ENCODE assay signal across 30 mouse cellular contexts in genomic region chr4:99133326-99133725, GRCm38 (mm10).
"Had no signal": no experiment of that assay in that cellular context is flagged by ENCODE, and none has a peak within 500 bp of the region (broad histone marks: within the 10 kb centered on the region; RNA-seq: fewer than 3 reads in every experiment).

No protein-coding gene starts in this region.

- ATAC-seq: hindbrain, embryonic 16.5 days; inflammation-experienced regulatory T-cells, adult 6 months; intestine, embryonic 15.5 days; intestine, postnatal 0 days had no signal

- H3K27ac ChIP-seq: gastrocnemius, adult 2 months; heart, adult 2 months; heart, embryonic 10.5 days; hindbrain, embryonic 10.5 days; hindbrain, embryonic 12.5 days; hindbrain, embryonic 14.5 days; intestine, embryonic 15.5 days; kidney, embryonic 15.5 days; layer of hippocampus, adult 2 months; left cerebral cortex, adult 2 months; limb, embryonic 10.5 days; limb, embryonic 12.5 days; liver, embryonic 13.5 days; liver, embryonic 15.5 days had no signal

- H3K36me3 ChIP-seq: heart, embryonic 10.5 days; heart, embryonic 12.5 days; hindbrain, embryonic 10.5 days; hindbrain, embryonic 12.5 days; intestine, embryonic 15.5 days; kidney, embryonic 15.5 days; limb, embryonic 10.5 days; limb, embryonic 12.5 days; liver, embryonic 13.5 days; liver, embryonic 15.5 days had no signal

- H3K4me1 ChIP-seq: heart, embryonic 10.5 days; hindbrain, embryonic 12.5 days; intestine, embryonic 15.5 days; limb, embryonic 10.5 days had no signal

- DNase-seq: gastrocnemius, adult 2 months; gastrocnemius, postnatal 10 days; gastrocnemius, postnatal 25 days; heart, adult 2 months; heart, postnatal 10 days; heart, postnatal 4 days; kidney, adult 18-20 months; kidney, adult 8-10 months; kidney, postnatal 10 days; kidney, postnatal 25 days; kidney, postnatal 4 days; layer of hippocampus, adult 9-11 months; liver; liver, embryonic 13.5 days had no signal

- H3K4me2 ChIP-seq: heart, embryonic 12.5 days; hindbrain, embryonic 12.5 days; hindbrain, embryonic 14.5 days; intestine, embryonic 15.5 days; kidney, embryonic 15.5 days; limb, embryonic 12.5 days; liver, embryonic 11.5 days; liver, embryonic 13.5 days; liver, embryonic 15.5 days had no signal

- H3K9me3 ChIP-seq: heart, embryonic 10.5 days; heart, embryonic 12.5 days; hindbrain, embryonic 10.5 days; hindbrain, embryonic 12.5 days; intestine, embryonic 15.5 days; kidney, embryonic 15.5 days; limb, embryonic 10.5 days; limb, embryonic 12.5 days; liver, embryonic 13.5 days; liver, embryonic 15.5 days had no signal

- H3K9ac ChIP-seq: heart, embryonic 12.5 days; hindbrain, embryonic 12.5 days; hindbrain, embryonic 14.5 days; intestine, embryonic 15.5 days; kidney, embryonic 15.5 days; limb, embryonic 12.5 days; liver, embryonic 13.5 days; liver, embryonic 15.5 days had no signal

- H3K4me3 ChIP-seq: gastrocnemius, adult 2 months; heart, adult 2 months; heart, embryonic 10.5 days; heart, embryonic 12.5 days; hindbrain, embryonic 10.5 days; hindbrain, embryonic 12.5 days; intestine, embryonic 15.5 days; kidney, embryonic 15.5 days; layer of hippocampus, adult 2 months; left cerebral cortex, adult 2 months; limb, embryonic 10.5 days; limb, embryonic 12.5 days; liver, embryonic 13.5 days; liver, embryonic 15.5 days had no signal

- H3K27me3 ChIP-seq: heart, embryonic 12.5 days; hindbrain, embryonic 12.5 days; intestine, embryonic 15.5 days; limb, embryonic 12.5 days had no signal
